Mouse (Mus musculus): ENCODE measurements around the gene Acap3. TPM values are rescaled to one million over a fixed set of nuclear protein-coding genes. Genes with fewer than 3 reads are reported as not detected.

Gene Acap3
- polyA plus RNA-seq (2014; fragmentation: Illumina TruSeq; extraction: RNeasy Lipid Tissue Mini Kit (QIAGEN cat#74804); ENCODE audit: low read depth, low replicate concordance), result 1.0 TPM

DNA sequence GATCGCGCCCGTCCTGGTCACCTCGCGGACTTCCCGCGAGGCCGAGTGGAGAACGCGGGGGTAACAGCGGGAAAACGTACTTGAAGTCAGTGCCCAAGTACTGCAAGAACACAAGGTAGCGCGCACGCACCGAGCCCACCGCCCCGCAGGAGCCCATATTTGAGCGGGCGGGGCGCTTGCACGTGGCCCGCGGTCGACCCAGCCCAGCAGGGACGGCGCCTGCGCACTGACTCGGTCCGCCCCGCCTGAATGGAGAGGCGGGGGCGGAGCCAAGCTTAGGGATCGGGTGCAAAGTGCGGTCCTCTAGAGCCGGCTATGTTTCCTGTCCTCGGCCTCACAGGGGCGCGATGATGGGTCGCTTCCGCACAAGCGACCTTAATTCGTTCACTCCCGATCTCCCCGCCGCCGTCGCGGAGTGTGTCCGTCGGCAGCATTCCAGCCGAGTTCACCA, at the start of gene Acap3, which contains the start of gene Pusl1:
Gene Acap3, plus strand, starts transcription at position 272 of the 451 bp plus-strand sequence.
Gene Pusl1, minus strand, starts transcription at position 231 of the 451 bp plus-strand sequence.

DNA sequence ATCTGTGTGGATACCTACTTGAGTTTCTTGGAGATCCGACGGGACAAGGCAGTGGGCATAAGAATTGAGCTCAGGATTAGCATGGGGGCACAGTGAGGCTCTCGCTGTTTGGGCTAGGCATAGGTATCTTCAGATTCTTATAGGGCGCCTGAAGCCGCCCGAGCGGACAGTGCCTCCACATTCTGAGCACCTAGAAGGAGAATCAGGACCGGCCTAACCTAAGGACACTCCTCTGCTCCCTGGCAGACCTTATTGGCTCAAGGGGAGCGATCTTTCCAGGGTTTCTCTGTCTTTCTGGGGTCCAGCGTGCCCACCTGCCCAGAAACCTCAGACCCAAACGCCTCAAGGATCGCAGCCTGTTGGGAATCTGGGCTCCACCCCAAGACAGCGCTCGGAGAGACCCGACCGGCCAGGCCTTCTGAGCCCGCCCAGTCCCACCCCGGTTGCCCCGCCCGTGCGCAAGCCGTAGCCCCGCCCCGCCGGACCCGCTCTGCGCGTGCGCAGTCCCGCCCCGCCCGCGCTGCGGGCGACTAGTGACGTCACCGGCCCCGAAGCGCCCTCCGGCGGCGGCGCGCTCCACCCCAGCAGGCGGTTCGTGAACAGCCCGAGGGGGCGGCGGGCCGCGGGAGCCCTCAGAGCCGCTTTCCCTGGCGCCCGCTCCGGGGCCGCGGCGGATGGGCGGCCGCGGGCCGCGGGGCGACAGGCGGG, 44.6 kb upstream of the Acap3 start, which contains the start of gene Dvl1:
Gene Dvl1, plus strand, starts transcription at position 532 of the 708 bp plus-strand sequence.

DNA sequence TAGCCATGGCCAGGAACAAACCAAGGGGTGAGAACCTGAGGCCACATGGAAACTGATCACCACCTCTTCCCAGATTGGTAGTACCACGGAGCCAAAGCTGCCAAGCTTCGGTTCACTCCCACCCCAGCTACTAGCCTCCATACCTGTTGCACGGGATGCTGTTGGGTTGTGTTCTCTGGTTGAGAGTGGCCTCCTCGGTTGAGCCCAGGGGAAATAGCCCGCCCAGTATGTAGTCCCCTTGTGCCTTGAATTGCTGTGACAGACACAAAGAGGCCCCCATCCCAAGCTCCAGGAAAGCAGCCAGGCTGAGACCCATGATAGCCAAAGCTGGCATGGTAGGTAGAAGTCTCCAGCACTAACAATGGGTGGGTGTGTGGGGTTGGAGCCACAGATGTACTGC, 28.6 kb upstream of the Acap3 start, which contains the start of gene Tas1r3:
Gene Tas1r3, minus strand, starts transcription at position 362 of the 400 bp plus-strand sequence.

DNA sequence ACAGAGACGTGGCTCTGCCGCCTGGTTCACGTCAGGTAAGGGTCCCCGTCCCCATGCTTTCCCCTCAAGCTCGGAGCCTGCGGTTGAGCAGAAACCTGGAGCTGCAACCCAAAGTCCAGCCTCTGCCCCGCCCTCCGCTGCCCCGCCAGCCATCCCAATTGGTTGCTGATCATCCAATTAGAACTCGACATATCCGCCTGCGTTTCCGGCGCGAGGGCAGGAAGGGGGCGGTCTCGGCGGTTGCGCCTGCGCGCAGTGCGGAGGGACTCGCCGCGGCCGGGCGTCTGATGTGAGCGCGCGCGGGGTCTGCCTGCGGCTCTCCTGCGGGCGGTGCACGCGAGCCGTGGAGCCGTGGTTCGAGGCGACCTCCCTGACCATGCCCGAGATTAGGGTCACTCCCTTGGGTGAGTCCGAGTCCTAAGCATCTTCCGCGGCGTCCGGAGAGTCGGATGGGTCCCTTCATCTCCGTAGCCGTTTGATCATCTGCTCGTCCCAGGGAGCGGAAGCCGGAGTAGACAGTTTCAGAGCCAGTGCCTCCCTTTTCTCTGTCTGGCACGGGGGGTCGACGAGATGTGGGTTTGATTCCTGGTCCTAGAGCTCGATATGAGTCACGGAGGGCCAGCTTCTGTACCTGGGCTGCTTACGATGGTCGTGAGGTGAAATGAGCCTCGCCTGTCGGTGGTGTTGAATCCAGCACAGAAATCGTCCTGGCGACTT, 22.1 kb upstream of the Acap3 start, which contains the start of the genes Cptp and Ints11:
Gene Cptp, minus strand, starts transcription at position 124 of the 717 bp plus-strand sequence.
Gene Ints11, plus strand, starts transcription at position 230 of the 717 bp plus-strand sequence.

DNA sequence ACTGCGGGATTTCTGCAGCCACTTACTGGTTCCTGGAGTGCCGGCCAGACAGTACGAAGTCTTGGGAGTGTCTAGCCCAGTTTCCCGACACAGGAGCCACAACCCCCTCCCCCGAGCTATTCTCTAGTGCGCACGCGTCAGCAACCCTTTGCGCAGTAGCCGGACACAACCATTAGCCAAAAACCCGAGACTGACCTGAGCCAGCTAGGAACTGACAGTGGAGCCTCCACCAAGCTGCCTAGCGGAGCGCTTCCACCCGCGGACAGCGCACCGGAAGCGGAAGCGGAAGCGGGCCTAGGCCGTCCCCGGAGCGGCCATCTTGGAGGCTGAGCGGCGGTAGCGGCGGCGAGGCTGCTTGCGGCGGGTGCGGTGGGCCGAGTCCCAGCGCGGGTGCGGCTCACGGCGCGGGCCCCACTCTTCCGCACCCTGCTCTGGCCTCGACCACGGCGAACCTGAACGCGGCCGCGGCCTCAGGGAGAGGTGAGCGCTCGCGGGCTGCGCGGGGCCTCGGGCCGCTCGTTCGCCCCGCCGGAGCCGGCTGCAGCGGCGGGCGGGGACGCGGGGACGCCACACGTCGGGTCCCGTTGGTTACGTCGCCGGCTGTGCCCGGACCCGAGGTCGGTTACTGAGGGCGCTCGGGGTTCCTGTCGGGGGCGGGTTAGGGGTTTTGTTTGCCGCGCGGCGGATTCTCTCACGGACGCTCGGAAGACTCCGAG, 52.1 kb downstream of the Acap3 start, which contains the start of gene Ube2j2:
Gene Ube2j2, plus strand, starts transcription at position 298 of the 716 bp plus-strand sequence.

Other genes starting within 250 kb of the Acap3 start
- gene Gm10563, start 246.4 kb upstream of the Acap3 start, polyA plus RNA-seq (2014; fragmentation: Illumina TruSeq; extraction: RNeasy Lipid Tissue Mini Kit (QIAGEN cat#74804); ENCODE audit: low read depth, low replicate concordance), result not detected
- gene Mmp23, start 238.4 kb upstream of the Acap3 start, polyA plus RNA-seq (2014; fragmentation: Illumina TruSeq; extraction: RNeasy Lipid Tissue Mini Kit (QIAGEN cat#74804); ENCODE audit: low read depth, low replicate concordance), result 0.27 TPM
- gene Mib2, start 222.6 kb upstream of the Acap3 start, polyA plus RNA-seq (2014; fragmentation: Illumina TruSeq; extraction: RNeasy Lipid Tissue Mini Kit (QIAGEN cat#74804); ENCODE audit: low read depth, low replicate concordance), result 1.5 TPM
- not detected for gene Fndc10, start 197.5 kb upstream of the Acap3 start, polyA plus RNA-seq (2014; fragmentation: Illumina TruSeq; extraction: RNeasy Lipid Tissue Mini Kit (QIAGEN cat#74804); ENCODE audit: low read depth, low replicate concordance)
- gene Ssu72, start 187.0 kb upstream of the Acap3 start, polyA plus RNA-seq (2014; fragmentation: Illumina TruSeq; extraction: RNeasy Lipid Tissue Mini Kit (QIAGEN cat#74804); ENCODE audit: low read depth, low replicate concordance), result 45.1 TPM
- not detected for gene Tmem240, start 157.0 kb upstream of the Acap3 start, polyA plus RNA-seq (2014; fragmentation: Illumina TruSeq; extraction: RNeasy Lipid Tissue Mini Kit (QIAGEN cat#74804); ENCODE audit: low read depth, low replicate concordance)
- gene Atad3a, start 130.7 kb upstream of the Acap3 start, polyA plus RNA-seq (2014; fragmentation: Illumina TruSeq; extraction: RNeasy Lipid Tissue Mini Kit (QIAGEN cat#74804); ENCODE audit: low read depth, low replicate concordance), result 1.5 TPM
- 0.57 TPM for gene Vwa1, start 117.1 kb upstream of the Acap3 start, polyA plus RNA-seq (2014; fragmentation: Illumina TruSeq; extraction: RNeasy Lipid Tissue Mini Kit (QIAGEN cat#74804); ENCODE audit: low read depth, low replicate concordance)
- gene Tmem88b, start 105.9 kb upstream of the Acap3 start, polyA plus RNA-seq (2014; fragmentation: Illumina TruSeq; extraction: RNeasy Lipid Tissue Mini Kit (QIAGEN cat#74804); ENCODE audit: low read depth, low replicate concordance), result 1.7 TPM
- gene Ankrd65, start 101.4 kb upstream of the Acap3 start, polyA plus RNA-seq (2014; fragmentation: Illumina TruSeq; extraction: RNeasy Lipid Tissue Mini Kit (QIAGEN cat#74804); ENCODE audit: low read depth, low replicate concordance), result not detected
- gene Mrpl20, start 88.9 kb upstream of the Acap3 start, polyA plus RNA-seq (2014; fragmentation: Illumina TruSeq; extraction: RNeasy Lipid Tissue Mini Kit (QIAGEN cat#74804); ENCODE audit: low read depth, low replicate concordance), result 131 TPM
- gene Ccnl2, start 79.3 kb upstream of the Acap3 start, polyA plus RNA-seq (2014; fragmentation: Illumina TruSeq; extraction: RNeasy Lipid Tissue Mini Kit (QIAGEN cat#74804); ENCODE audit: low read depth, low replicate concordance), result 32.1 TPM
- 6.5 TPM for gene Aurkaip1, start 60.5 kb upstream of the Acap3 start, polyA plus RNA-seq (2014; fragmentation: Illumina TruSeq; extraction: RNeasy Lipid Tissue Mini Kit (QIAGEN cat#74804); ENCODE audit: low read depth, low replicate concordance)
- gene Mxra8, start 52.1 kb upstream of the Acap3 start, polyA plus RNA-seq (2014; fragmentation: Illumina TruSeq; extraction: RNeasy Lipid Tissue Mini Kit (QIAGEN cat#74804); ENCODE audit: low read depth, low replicate concordance), result 91.8 TPM
- 6.2 TPM for gene Dvl1, start 44.4 kb upstream of the Acap3 start, polyA plus RNA-seq (2014; fragmentation: Illumina TruSeq; extraction: RNeasy Lipid Tissue Mini Kit (QIAGEN cat#74804); ENCODE audit: low read depth, low replicate concordance)
- 0.18 TPM for gene Tas1r3, start 28.5 kb upstream of the Acap3 start, polyA plus RNA-seq (2014; fragmentation: Illumina TruSeq; extraction: RNeasy Lipid Tissue Mini Kit (QIAGEN cat#74804); ENCODE audit: low read depth, low replicate concordance)
- 60.8 TPM for gene Cptp, start 22.4 kb upstream of the Acap3 start, polyA plus RNA-seq (2014; fragmentation: Illumina TruSeq; extraction: RNeasy Lipid Tissue Mini Kit (QIAGEN cat#74804); ENCODE audit: low read depth, low replicate concordance)
- gene Ints11, start 22.3 kb upstream of the Acap3 start, polyA plus RNA-seq (2014; fragmentation: Illumina TruSeq; extraction: RNeasy Lipid Tissue Mini Kit (QIAGEN cat#74804); ENCODE audit: low read depth, low replicate concordance), result 2.4 TPM
- gene Pusl1, start within 50 bp of the Acap3 start, polyA plus RNA-seq (2014; fragmentation: Illumina TruSeq; extraction: RNeasy Lipid Tissue Mini Kit (QIAGEN cat#74804); ENCODE audit: low read depth, low replicate concordance), result 0.56 TPM
- gene Ube2j2, start 52.0 kb downstream of the Acap3 start, polyA plus RNA-seq (2014; fragmentation: Illumina TruSeq; extraction: RNeasy Lipid Tissue Mini Kit (QIAGEN cat#74804); ENCODE audit: low read depth, low replicate concordance), result 156 TPM
- gene C1qtnf12, start 70.5 kb downstream of the Acap3 start, polyA plus RNA-seq (2014; fragmentation: Illumina TruSeq; extraction: RNeasy Lipid Tissue Mini Kit (QIAGEN cat#74804); ENCODE audit: low read depth, low replicate concordance), result 8.9 TPM
- gene B3galt6, start 100.8 kb downstream of the Acap3 start, polyA plus RNA-seq (2014; fragmentation: Illumina TruSeq; extraction: RNeasy Lipid Tissue Mini Kit (QIAGEN cat#74804); ENCODE audit: low read depth, low replicate concordance), result 1.7 TPM
- gene Sdf4, start 101.0 kb downstream of the Acap3 start, polyA plus RNA-seq (2014; fragmentation: Illumina TruSeq; extraction: RNeasy Lipid Tissue Mini Kit (QIAGEN cat#74804); ENCODE audit: low read depth, low replicate concordance), result 97.4 TPM
- gene Tnfrsf4, start 122.0 kb downstream of the Acap3 start, polyA plus RNA-seq (2014; fragmentation: Illumina TruSeq; extraction: RNeasy Lipid Tissue Mini Kit (QIAGEN cat#74804); ENCODE audit: low read depth, low replicate concordance), result not detected
- not detected for gene Tnfrsf18, start 134.3 kb downstream of the Acap3 start, polyA plus RNA-seq (2014; fragmentation: Illumina TruSeq; extraction: RNeasy Lipid Tissue Mini Kit (QIAGEN cat#74804); ENCODE audit: low read depth, low replicate concordance)
- gene Ttll10, start 167.6 kb downstream of the Acap3 start, polyA plus RNA-seq (2014; fragmentation: Illumina TruSeq; extraction: RNeasy Lipid Tissue Mini Kit (QIAGEN cat#74804); ENCODE audit: low read depth, low replicate concordance), result 25.6 TPM
- 17.1 TPM for gene 9430015G10Rik, start 218.2 kb downstream of the Acap3 start, polyA plus RNA-seq (2014; fragmentation: Illumina TruSeq; extraction: RNeasy Lipid Tissue Mini Kit (QIAGEN cat#74804); ENCODE audit: low read depth, low replicate concordance)
- not detected for gene Rnf223, start 238.7 kb downstream of the Acap3 start, polyA plus RNA-seq (2014; fragmentation: Illumina TruSeq; extraction: RNeasy Lipid Tissue Mini Kit (QIAGEN cat#74804); ENCODE audit: low read depth, low replicate concordance)

Data from testis, adult 10 weeks (tissue).